Mouse (Mus musculus): ENCODE results near the gene Kat6b. TPM values are rescaled to one million over a fixed set of nuclear protein-coding genes. Genes with fewer than 3 reads are reported as not detected.

The Kat6b gene
- polyA plus RNA-seq, 1 experiment from 2014 or later = 8.1 TPM

DNA sequence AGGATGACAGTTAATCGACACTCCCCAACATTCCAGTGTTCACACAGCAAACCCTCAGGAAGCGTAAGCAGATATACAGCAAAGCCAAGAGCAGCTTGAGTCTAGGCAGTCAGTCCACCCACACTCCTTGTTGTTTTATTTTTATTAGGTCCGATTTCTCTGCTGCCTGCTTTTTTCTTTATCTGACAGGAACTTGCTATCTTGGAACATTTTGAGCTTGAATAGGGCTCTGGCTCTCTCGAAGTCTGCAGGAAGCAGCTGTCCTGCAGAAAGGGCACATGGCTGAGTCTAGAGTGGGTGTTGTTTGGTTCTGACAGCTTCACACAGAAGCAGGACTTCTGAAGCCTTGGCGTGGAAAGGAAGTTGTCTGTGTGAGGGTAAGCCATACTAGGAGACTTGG is 222.0 kb downstream of the Kat6b start:
- no peak for DNase-seq (ENCODE audit: low spot score)

GRCm38 (mm10) chr14:21705462-21705861 is 224.2 kb downstream of the Kat6b start:
- DNase-seq (ENCODE audit: low spot score) = no peak

- no peak for DNase-seq (ENCODE audit: low spot score)
Observed at GRCm38 (mm10) chr14:21706759-21707571, 225.7 kb downstream of the Kat6b start.

DNA sequence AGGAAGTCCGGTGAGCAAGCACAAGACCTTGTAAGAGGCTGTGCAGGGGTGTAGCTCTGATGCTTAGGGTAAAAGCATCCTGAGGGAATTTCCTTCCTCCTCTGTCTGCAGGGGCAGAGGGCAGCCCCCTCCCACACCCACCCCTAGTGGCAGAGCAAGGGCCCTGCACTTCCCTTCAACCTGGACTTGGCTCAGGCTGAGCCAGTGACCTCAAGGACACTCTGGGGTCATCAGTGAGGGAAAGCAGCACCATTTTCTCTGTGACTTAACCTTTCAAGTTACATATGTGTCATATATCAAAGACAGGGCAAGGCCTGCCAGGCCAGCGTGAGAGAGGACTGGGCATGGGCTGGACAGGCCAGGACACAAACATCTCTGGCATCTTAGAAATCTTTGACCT is 228.3 kb downstream of the Kat6b start:
- no peak for DNase-seq (ENCODE audit: low spot score)

DNA sequence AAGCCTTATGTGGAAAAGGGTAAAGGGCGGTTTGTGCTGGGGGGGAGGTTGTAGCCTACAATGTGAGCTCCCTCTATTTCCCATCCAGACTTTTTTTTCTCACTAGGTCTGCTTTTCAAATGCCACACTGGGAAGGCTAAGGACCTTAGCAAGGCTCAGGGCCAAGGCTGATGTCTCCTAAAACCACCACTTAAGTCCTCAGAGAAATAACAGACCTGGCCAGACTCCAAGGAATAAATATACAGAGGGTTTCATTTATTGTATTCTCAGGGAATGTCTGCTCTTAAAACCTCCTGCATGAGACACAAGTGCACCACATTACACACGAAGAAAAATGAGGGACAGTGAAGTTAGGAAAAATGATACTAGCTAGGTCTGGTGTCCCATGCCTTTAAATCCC is 230.0 kb downstream of the Kat6b start:
- DNase-seq (ENCODE audit: low spot score) = no peak

GRCm38 (mm10) chr14:21714486-21714885 is 233.3 kb downstream of the Kat6b start, which contains the start of gene Dupd1:
TSS of gene Dupd1 (minus strand) at chr14:21714576.
- no peak for DNase-seq (ENCODE audit: low spot score)

- no peak for DNase-seq (ENCODE audit: low spot score)
Observed at GRCm38 (mm10) chr14:21719646-21720383, 238.6 kb downstream of the Kat6b start.

GRCm38 (mm10) chr14:21720430-21721205 is 239.4 kb downstream of the Kat6b start:
- no peak for DNase-seq (ENCODE audit: low spot score)

Other genes with a start within 250 kb of the Kat6b start
- 0.12 and 0.18 TPM in 2 replicates for gene Dupd1, start 233.1 kb downstream of the Kat6b start, polyA plus RNA-seq (2015; fragmentation: Nextera tagmentation; extraction: Ambion mirVana)